Mouse (Mus musculus) gastrocnemius, adult 18-20 months (tissue): Measurements from ENCODE around the gene Olfr1193. TPM values are rescaled to one million over a fixed set of nuclear protein-coding genes. Genes with fewer than 3 reads are reported as not detected.
"Not testable (repeated sequence)": the region's sequence is repeated elsewhere in the genome, so short reads cannot be mapped to it uniquely, and the experiment has no call there.

Source experiments
- DNase-seq: peaks from one replicate; pipeline ENCODE4 v3.0.0; 2021; ENCODE audit warnings: low spot score
- long read RNA-seq, 2 experiments: library from polyadenylated mRNA; stranded (forward); transcript quantifications; one replicate each; pipeline ENCODE4 v2.0.0; 2021
- total RNA-seq, 2 experiments: library from RNA; stranded (reverse); gene quantifications; 2 replicates each; pipeline ENCODE4 v1.2.3; 2021

The Olfr1193 gene
- not detected for total RNA-seq
- long read RNA-seq, experiment 1, result 0 reads
- long read RNA-seq, experiment 2, result 0 reads

DNA sequence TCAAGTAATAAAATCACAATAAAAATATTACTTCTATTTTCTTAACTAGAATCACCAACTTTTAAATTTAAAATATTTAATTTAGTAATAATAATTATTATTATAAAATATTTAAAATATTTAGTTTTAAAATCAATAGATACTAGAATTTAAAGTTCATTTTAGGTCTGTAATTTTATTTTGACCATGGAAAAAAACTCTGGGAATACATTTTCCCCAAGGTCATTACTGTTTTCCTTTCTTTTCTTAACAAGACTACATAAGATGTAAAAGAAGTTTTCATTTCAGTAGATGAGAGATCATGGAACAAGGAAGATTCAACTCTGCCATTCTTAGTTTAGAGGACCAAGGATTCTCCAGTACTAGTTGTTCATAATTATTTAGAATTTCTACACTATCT lies at the start of gene Olfr1193:
Gene Olfr1193, plus strand, starts transcription at position 301 of the 400 bp plus-strand sequence.
- DNase-seq, result not testable (repeated sequence)

DNA sequence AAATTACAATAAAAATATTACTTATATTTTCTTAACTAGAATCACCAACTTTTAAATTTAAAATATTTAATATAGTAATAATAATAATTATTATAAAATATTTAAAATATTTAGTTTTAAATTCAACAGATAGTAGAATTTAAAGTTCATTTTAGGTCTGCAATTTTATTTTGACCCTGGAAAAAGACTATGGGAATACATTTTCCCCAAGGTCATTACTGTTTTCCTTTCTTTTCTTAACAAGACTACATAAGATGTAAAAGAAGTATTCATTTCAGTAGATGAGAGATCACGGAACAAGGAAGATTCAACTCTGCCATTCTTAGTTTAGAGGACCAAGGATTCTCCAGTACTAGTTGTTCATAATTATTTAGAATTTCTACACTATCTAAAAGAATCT lies 35.2 kb upstream of the Olfr1193 start, which contains the start of gene Olfr1191-ps1:
Gene Olfr1191-ps1, plus strand, starts transcription at position 301 of the 400 bp plus-strand sequence.
- not testable (repeated sequence) for DNase-seq

DNA sequence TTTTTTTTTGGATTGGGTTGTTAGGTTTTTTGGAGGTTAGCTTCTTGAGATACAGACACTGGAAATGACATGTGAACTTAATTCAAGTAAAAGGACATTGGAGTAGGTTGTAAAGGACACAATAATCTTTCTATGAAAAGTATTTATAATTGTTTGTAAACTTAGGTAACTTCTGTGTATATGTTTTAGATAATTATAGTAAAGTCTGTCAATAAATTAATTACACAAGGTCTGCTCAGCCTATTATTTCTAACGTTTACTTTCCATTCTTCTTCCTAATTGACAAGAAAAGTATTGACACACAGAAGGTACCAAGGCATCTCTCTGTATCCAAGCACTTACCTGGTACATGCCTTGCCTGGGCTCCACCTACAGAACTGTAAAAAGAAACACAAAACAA lies 27.2 kb upstream of the Olfr1193 start, which contains the start of gene Olfr1192-ps1:
Gene Olfr1192-ps1, plus strand, starts transcription at position 301 of the 400 bp plus-strand sequence.
- no peak for DNase-seq

DNA sequence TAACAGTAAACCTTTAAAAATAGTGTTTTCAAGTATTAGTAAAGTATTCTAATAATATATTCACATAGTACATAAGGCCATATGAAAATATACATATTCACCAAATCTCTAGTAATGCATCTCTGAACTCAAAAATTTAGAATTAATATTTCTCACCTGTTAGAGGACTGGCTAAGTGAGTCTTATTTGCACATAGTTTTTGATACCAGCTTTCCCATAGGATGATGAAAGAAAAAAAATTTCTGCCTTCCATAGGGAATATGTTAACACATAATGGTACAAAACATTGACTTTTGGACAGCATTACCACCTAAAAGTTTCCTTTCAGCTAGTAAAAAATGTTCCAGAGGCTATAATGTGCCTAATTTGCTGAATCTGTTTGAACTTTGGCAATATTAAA lies 13.7 kb downstream of the Olfr1193 start, which contains the start of gene Olfr1195:
Gene Olfr1195, minus strand, starts transcription at position 101 of the 400 bp plus-strand sequence.
- no peak for DNase-seq

DNA sequence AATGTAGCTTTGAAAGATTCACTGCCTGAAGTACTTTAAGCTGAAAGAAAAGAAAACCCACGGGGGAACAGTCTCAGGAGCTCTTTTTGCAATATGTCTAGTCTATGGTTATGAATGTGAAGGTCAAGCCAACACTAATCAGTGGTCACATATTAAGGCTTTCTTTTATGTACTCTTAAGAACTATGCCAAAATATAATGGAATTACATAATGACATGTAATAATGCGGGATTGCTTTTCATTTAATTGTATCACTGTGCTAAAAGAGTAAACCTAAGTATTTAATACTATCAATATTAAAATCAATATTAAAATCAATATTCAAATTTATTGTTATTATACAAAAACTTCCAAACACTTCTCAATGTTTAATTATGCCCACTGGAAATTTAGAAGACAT lies 29.1 kb downstream of the Olfr1193 start, which contains the start of gene Olfr1196:
Gene Olfr1196, minus strand, starts transcription at position 101 of the 400 bp plus-strand sequence.
- DNase-seq, result no peak

Other genes starting within 250 kb of the Olfr1193 start
- not detected for gene Olfr1181, start 249.5 kb upstream of the Olfr1193 start, total RNA-seq
- gene Gm13757, start 226.5 kb upstream of the Olfr1193 start, total RNA-seq, result not detected
- gene Olfr1183, start 220.8 kb upstream of the Olfr1193 start, total RNA-seq, result not detected
- gene Olfr1184, start 192.0 kb upstream of the Olfr1193 start, total RNA-seq, result not detected
- not detected for gene Olfr1185-ps1, start 182.3 kb upstream of the Olfr1193 start, total RNA-seq
- gene Olfr1186, start 157.1 kb upstream of the Olfr1193 start, total RNA-seq, result not detected
- not detected for gene Olfr1188, start 118.7 kb upstream of the Olfr1193 start, total RNA-seq
- not detected for gene Olfr1189, start 89.2 kb upstream of the Olfr1193 start, total RNA-seq
- under 1 TPM in 1 of 2 experiments, not detected in 1; 0.05 TPM for gene Olfr1191-ps1, start 35.1 kb upstream of the Olfr1193 start, total RNA-seq
- gene Olfr1192-ps1, start 27.1 kb upstream of the Olfr1193 start, total RNA-seq, result not detected
- not detected for gene Olfr1195, start 13.6 kb downstream of the Olfr1193 start, total RNA-seq
- gene Olfr1196, start 29.0 kb downstream of the Olfr1193 start, total RNA-seq, result not detected
- not detected for gene Olfr1197, start 56.7 kb downstream of the Olfr1193 start, total RNA-seq
- not detected for gene Olfr1198, start 75.7 kb downstream of the Olfr1193 start, total RNA-seq
- gene Olfr1199, start 84.8 kb downstream of the Olfr1193 start, total RNA-seq, result not detected
- not detected for gene Olfr1200, start 94.9 kb downstream of the Olfr1193 start, total RNA-seq
- not detected for gene Olfr1201, start 117.4 kb downstream of the Olfr1193 start, total RNA-seq
- gene Olfr1202, start 138.9 kb downstream of the Olfr1193 start, total RNA-seq, result not detected
- gene Olfr1205, start 154.1 kb downstream of the Olfr1193 start, total RNA-seq, result not detected
- gene Olfr1204, start 173.7 kb downstream of the Olfr1193 start, total RNA-seq, result not detected
- not detected for gene Olfr1206, start 187.6 kb downstream of the Olfr1193 start, total RNA-seq
- gene Olfr1208, start 226.7 kb downstream of the Olfr1193 start, total RNA-seq, result not detected
- not detected for gene Olfr1209, start 239.5 kb downstream of the Olfr1193 start, total RNA-seq